ENCODE assay signal across 10 mouse cellular contexts in genomic region chr1:125663104-125663503, GRCm38 (mm10). TPM values are rescaled to one million over a fixed set of nuclear protein-coding genes. Genes with fewer than 3 reads are reported as not detected.
DNase-seq lines count a peak whose midpoint lies in the region; ATAC-seq lines count a peak whose summit lies in the region.
"Had no signal": no experiment of that assay in that cellular context is flagged by ENCODE, and none has a peak within 500 bp of the region (broad histone marks: within the 10 kb centered on the region; RNA-seq: fewer than 3 reads in every experiment).

No protein-coding gene starts in this region.

- H3K4me3 ChIP-seq in kidney, embryonic 15.5 days (replicated peaks) = no peak overlapping the region
- H3K4me3 ChIP-seq in heart, embryonic 16.5 days (ENCODE audit: low read length) = no peak overlapping the region
- H3K4me3 ChIP-seq in liver, embryonic 12.5 days = no peak overlapping the region
- H3K4me3 ChIP-seq: limb, embryonic 15.5 days had no signal

- peak; percentile 18 for DNase-seq in kidney, adult 11 months
- peak; percentile 2 for DNase-seq in splenic B cell, adult 2 months (ENCODE audit: low read depth, low spot score)
- no peak for DNase-seq in B cell, adult 2 months
- no peak for DNase-seq in layer of hippocampus, adult 9-11 months
- no peak for DNase-seq in spleen, adult 12 weeks (ENCODE audit: low spot score)
- DNase-seq: gastrocnemius, postnatal 25 days had no signal

- H3K9ac ChIP-seq in kidney, embryonic 15.5 days = no peak overlapping the region
- H3K9ac ChIP-seq in heart, embryonic 16.5 days (ENCODE audit: low read length) = no peak overlapping the region
- no peak overlapping the region for H3K9ac ChIP-seq in liver, embryonic 12.5 days
- H3K9ac ChIP-seq: limb, embryonic 15.5 days had no signal

- H3K4me1 ChIP-seq in kidney, embryonic 15.5 days = no peaks in the 10 kb centered on the region
- peaks cover 9% of the 10 kb centered on the region for H3K4me1 ChIP-seq in heart, embryonic 16.5 days (ENCODE audit: control insufficient read depth, insufficient read depth, low read length)
- peaks cover 5% of the 10 kb centered on the region; the same call in 1 of the 2 replicates for H3K4me1 ChIP-seq in liver, embryonic 12.5 days
- H3K4me1 ChIP-seq: limb, embryonic 15.5 days had no signal

- no peak overlapping the region for H3K27ac ChIP-seq in kidney, embryonic 15.5 days
- peak overlapping the region; percentile 72 for H3K27ac ChIP-seq in heart, embryonic 16.5 days (ENCODE audit: low read length)
- H3K27ac ChIP-seq in liver, embryonic 12.5 days = no peak overlapping the region
- H3K27ac ChIP-seq: limb, embryonic 15.5 days had no signal

- no peaks in the 10 kb centered on the region for H3K27me3 ChIP-seq in kidney, embryonic 15.5 days
- H3K27me3 ChIP-seq in heart, embryonic 16.5 days (ENCODE audit: control insufficient read depth, insufficient read depth, low read length) = no peaks in the 10 kb centered on the region
- H3K27me3 ChIP-seq in liver, embryonic 12.5 days (replicated peaks) = no peaks in the 10 kb centered on the region
- H3K27me3 ChIP-seq in splenic B cell, adult 2 months (ENCODE audit: control insufficient read depth, insufficient read depth, low read length, poor library complexity, severe bottlenecking) = no peaks in the 10 kb centered on the region
- H3K27me3 ChIP-seq: limb, embryonic 15.5 days had no signal

- 53% methylated on average over 4 of the region's 4 CpGs for WGBS in kidney, embryonic 15.5 days
- 14% methylated on average over 4 of the region's 4 CpGs for WGBS in heart, embryonic 16.5 days
- WGBS in liver, embryonic 12.5 days (ENCODE audit: insufficient replicate concordance) = 9% methylated on average over 4 of the region's 4 CpGs

- no peaks in the 10 kb centered on the region for H3K9me3 ChIP-seq in kidney, embryonic 15.5 days (replicated peaks)
- 0 out of 2 replicates have a peak, but pooled peaks cover 3% of the 10 kb centered on the region for H3K9me3 ChIP-seq in heart, embryonic 16.5 days (replicated peaks; ENCODE audit: control insufficient read depth, low read length)
- H3K9me3 ChIP-seq in liver, embryonic 12.5 days (replicated peaks) = no peaks in the 10 kb centered on the region
- H3K9me3 ChIP-seq: limb, embryonic 15.5 days had no signal

- H3K4me2 ChIP-seq in kidney, embryonic 15.5 days = no peak overlapping the region
- 0 out of 2 replicates have a peak overlapping the region, but pooled peaks have one; percentile 5 for H3K4me2 ChIP-seq in heart, embryonic 16.5 days (ENCODE audit: low read depth, low read length)
- no peak overlapping the region for H3K4me2 ChIP-seq in liver, embryonic 12.5 days
- H3K4me2 ChIP-seq: limb, embryonic 15.5 days had no signal

- H3K36me3 ChIP-seq in kidney, embryonic 15.5 days = no peaks in the 10 kb centered on the region
- H3K36me3 ChIP-seq in heart, embryonic 16.5 days (ENCODE audit: control insufficient read depth, insufficient read depth) = no peaks in the 10 kb centered on the region; the same call in 1 of the 2 replicates
- H3K36me3 ChIP-seq in liver, embryonic 12.5 days = no peaks in the 10 kb centered on the region
- H3K36me3 ChIP-seq in splenic B cell, adult 2 months (ENCODE audit: control insufficient read depth, insufficient read depth, low read length, poor library complexity, severe bottlenecking) = no peaks in the 10 kb centered on the region
- H3K36me3 ChIP-seq: limb, embryonic 15.5 days had no signal

- ATAC-seq in kidney, embryonic 15.5 days (replicated peaks; ENCODE audit: low FRiP score) = no peak
- ATAC-seq in heart, embryonic 16.5 days (replicated peaks; ENCODE audit: extremely low read depth, insufficient read depth, low FRiP score) = peak; percentile 89
- ATAC-seq in liver, embryonic 12.5 days = peak; percentile 54; the same call in 1 of the 2 replicates

RNA-seq across cellular contexts. Expression of gene Gpr39, which starts 13.7 kb away (rescaled TPM):
- 3.6 TPM in 2 replicates for polyA plus RNA-seq in kidney, embryonic 15.5 days (2015; fragmentation: Nextera tagmentation; extraction: Ambion mirVana)
- 1.0 and 1.4 TPM in 2 replicates for polyA plus RNA-seq in heart, embryonic 16.5 days (2015; fragmentation: Nextera tagmentation; extraction: Ambion mirVana)
- 3.6 and 4.3 TPM in 2 replicates for polyA plus RNA-seq in liver, embryonic 12.5 days (2016; fragmentation: Nextera tagmentation; extraction: Ambion mirVana)

Comparison
In these comparisons a context has a peak if more than half of its experiments do, and no peak if none do; other contexts are left out.
1. DNase-seq: peak in kidney, adult 11 months (single experiment) and splenic B cell, adult 2 months (single experiment); none in B cell, adult 2 months (0 of 2), layer of hippocampus, adult 9-11 months (single experiment) and spleen, adult 12 weeks (single experiment).